Mouse (Mus musculus) heart, adult 2 months (tissue): ENCODE measurements around the gene Trafd1.

ENCODE experiments used
- CTCF ChIP-seq: fragments of 200-600 bp; IDR thresholded peaks from 2 replicates; pipeline ENCODE4 v1.8.1; 2022; ENCODE audit warnings: antibody characterized with exemption, mild to moderate bottlenecking, moderate library complexity
- EP300 ChIP-seq: fragments of 200-500 bp; IDR thresholded peaks from 2 replicates; pipeline ENCODE4 v1.6.1; 2011; ENCODE audit warnings: low read depth, low read length, control low read depth; ENCODE audit not compliant: insufficient read depth
- POLR2A ChIP-seq: fragments of 200-500 bp; IDR thresholded peaks from 2 replicates; pipeline ENCODE4 v1.6.1; 2011; ENCODE audit warnings: mild to moderate bottlenecking, low read depth, low read length, control low read depth; ENCODE audit not compliant: insufficient read depth

DNA sequence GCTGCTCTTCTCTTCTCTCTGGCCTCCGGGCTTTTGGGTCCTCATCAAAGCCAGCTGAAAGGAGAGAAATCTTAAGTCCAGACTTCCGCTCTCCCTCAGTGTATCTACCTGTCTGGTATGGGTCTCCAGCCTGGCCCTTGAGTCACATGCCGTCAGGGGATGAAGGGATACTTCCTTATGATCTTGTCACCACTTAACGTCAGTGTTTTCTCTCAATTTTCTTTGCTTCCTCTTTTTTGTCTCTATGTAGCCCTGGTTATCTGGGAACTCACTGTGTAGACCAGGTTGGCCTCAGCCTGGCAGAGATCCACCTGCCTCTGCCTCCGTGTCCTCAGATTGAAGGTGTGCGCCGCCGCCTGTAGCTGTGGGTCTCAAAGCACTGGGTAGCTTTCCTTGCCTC, 41.4 kb downstream of the Trafd1 start:
- no peak for TF ChIP-seq CTCF
- no peak for TF ChIP-seq POLR2A
- no peak for TF ChIP-seq EP300
